Mouse (Mus musculus) heart, postnatal 10 days (tissue): ENCODE results near the gene Tmem42. TPM values are rescaled to one million over a fixed set of nuclear protein-coding genes. Genes with fewer than 3 reads are reported as not detected.

Experiments
- DNase-seq, 2 experiments: peaks; one replicate each; pipeline ENCODE4 v3.0.0; 2021
- intact Hi-C: fragments of 180-260 bp; cut with DNase I; formaldehyde crosslinking; loops from one replicate; pipeline ENCODE4 v1.15.1; 2025
- total RNA-seq, 2 experiments: library from RNA; stranded (reverse); gene quantifications; 2 replicates each; pipeline ENCODE4 v1.2.3; 2021

The Tmem42 gene
- total RNA-seq = 10 to 100 TPM; 12.3 to 12.4 TPM

GRCm38 (mm10) chr9:123020995-123021631 lies at the start of gene Tmem42:
Tmem42 (plus strand) TSS chr9:123021326.
- intact Hi-C loops = loop anchor here (5.0 kb wide), 1 partner anchor 91 kb away; the partner anchor contains the start of genes Exosc7 and Zdhhc3

GRCm38 (mm10) chr9:122998406-122999192 lies 22.5 kb upstream of the Tmem42 start:
- DNase-seq = no peak
- intact Hi-C loops = no loop called here

More at GRCm38 (mm10) chr9:123020995-123021631, at the start of gene Tmem42:
- DNase-seq = peak; percentile 89 to 91

- no peak for DNase-seq
- intact Hi-C loops = no loop called here
Measured at GRCm38 (mm10) chr9:122999193-122999586, 21.9 kb upstream of the Tmem42 start.

GRCm38 (mm10) chr9:123004718-123005117 lies 16.4 kb upstream of the Tmem42 start:
- no peak for DNase-seq
- intact Hi-C loops = no loop called here

- intact Hi-C loops = no loop called here
Measured at GRCm38 (mm10) chr9:123006071-123006470, 15.1 kb upstream of the Tmem42 start.

GRCm38 (mm10) chr9:123021636-123022379 lies 682 bp downstream of the Tmem42 start:
- no peak for DNase-seq
- intact Hi-C loops = loop anchor here (5.0 kb wide), 1 partner anchor 90 kb away; the partner anchor contains the start of genes Exosc7 and Zdhhc3

More at GRCm38 (mm10) chr9:123006071-123006470, 15.1 kb upstream of the Tmem42 start:
- DNase-seq = no peak

- intact Hi-C loops = loop anchor here (5.0 kb wide), 1 partner anchor 88 kb away; the partner anchor contains the start of genes Exosc7 and Zdhhc3
- no peak for DNase-seq
Measured at GRCm38 (mm10) chr9:123024201-123024600, 3.1 kb downstream of the Tmem42 start.

GRCm38 (mm10) chr9:123031496-123032246 lies 10.5 kb downstream of the Tmem42 start:
- DNase-seq = no peak
- intact Hi-C loops = no loop called here

- intact Hi-C loops = no loop called here
- no peak for DNase-seq
Measured at GRCm38 (mm10) chr9:123034426-123034825, 13.3 kb downstream of the Tmem42 start, which contains the start of gene Tgm4. Tgm4 (plus strand) TSS chr9:123034726.

- no peak for DNase-seq
- intact Hi-C loops = no loop called here
Measured at GRCm38 (mm10) chr9:123047665-123048064, 26.5 kb downstream of the Tmem42 start.

GRCm38 (mm10) chr9:123058724-123059292 lies 37.7 kb downstream of the Tmem42 start:
- no peak for DNase-seq
- intact Hi-C loops = no loop called here

- intact Hi-C loops = no loop called here
- no peak for DNase-seq
Measured at GRCm38 (mm10) chr9:123060172-123060571, 39.0 kb downstream of the Tmem42 start.

Other genes with a start within 250 kb of the Tmem42 start
- gene Tcaim, start 215.8 kb upstream of the Tmem42 start, total RNA-seq = 10 to 100 TPM; 20.1 to 22.0 TPM
- not detected for gene Gm35549, start 177.3 kb upstream of the Tmem42 start, total RNA-seq
- 100 to 1,000 TPM in 1 of 2 experiments, 10 to 100 TPM in 1; 94.5 to 117 TPM for gene Zfp445, start 155.3 kb upstream of the Tmem42 start, total RNA-seq
- gene Zkscan7, start 135.6 kb upstream of the Tmem42 start, total RNA-seq = 1 to 10 TPM; 4.6 to 6.4 TPM
- 1 to 10 TPM; 5.6 to 6.9 TPM for gene Zfp105, start 98.3 kb upstream of the Tmem42 start, total RNA-seq
- 10 to 100 TPM; 19.8 to 20.3 TPM for gene 1110059G10Rik, start 70.3 kb upstream of the Tmem42 start, total RNA-seq
- gene Kif15, start 70.3 kb upstream of the Tmem42 start, total RNA-seq = 10 to 100 TPM in 1 of 2 experiments, 1 to 10 TPM in 1; 7.0 to 11.2 TPM
- gene Tgm4, start 13.4 kb downstream of the Tmem42 start, total RNA-seq = not detected
- gene Zdhhc3, start 91.9 kb downstream of the Tmem42 start, total RNA-seq = 10 to 100 TPM; 50.7 to 53.5 TPM
- gene Exosc7, start 91.9 kb downstream of the Tmem42 start, total RNA-seq = 10 to 100 TPM; 23.0 to 29.2 TPM
- 10 to 100 TPM; 69.1 to 72.0 TPM for gene Clec3b, start 129.6 kb downstream of the Tmem42 start, total RNA-seq
- gene Cdcp1, start 194.7 kb downstream of the Tmem42 start, total RNA-seq = under 1 TPM; 0.07 to 0.20 TPM
- gene Tmem158, start 239.4 kb downstream of the Tmem42 start, total RNA-seq = 10 to 100 TPM; 15.9 to 16.6 TPM